Mouse (Mus musculus): ENCODE results near the gene Selenok.

Gene Selenok

GRCm38 (mm10) chr14:29996000-29996751, 28.1 kb downstream of the Selenok start:
- peak; percentile 76 for DNase-seq (ENCODE audit: low spot score)

GRCm38 (mm10) chr14:29997345-29997744, 29.2 kb downstream of the Selenok start:
- no peak for DNase-seq (ENCODE audit: low spot score)

- DNase-seq (ENCODE audit: low spot score): no peak
Observed at GRCm38 (mm10) chr14:29998747-29999474, 30.8 kb downstream of the Selenok start.

- DNase-seq (ENCODE audit: low spot score): no peak
Observed at GRCm38 (mm10) chr14:29999475-29999811, 31.3 kb downstream of the Selenok start.

GRCm38 (mm10) chr14:30008733-30009575, 40.8 kb downstream of the Selenok start, which contains the start of the genes Il17rb and Chdh:
Gene Il17rb, minus strand, starts transcription at chr14:30008896.
Gene Chdh, plus strand, starts transcription at chr14:30009023.
- DNase-seq (ENCODE audit: low spot score): peak; percentile 84

- DNase-seq (ENCODE audit: low spot score): peak; percentile 55
Observed at GRCm38 (mm10) chr14:30009864-30010560, 41.9 kb downstream of the Selenok start.

- DNase-seq (ENCODE audit: low spot score): no peak
Observed at GRCm38 (mm10) chr14:30011886-30012560, 43.9 kb downstream of the Selenok start.

- no peak for DNase-seq (ENCODE audit: low spot score)
Observed at GRCm38 (mm10) chr14:30014487-30014886, 46.4 kb downstream of the Selenok start.

- DNase-seq (ENCODE audit: low spot score): no peak
Observed at GRCm38 (mm10) chr14:30015008-30015407, 46.9 kb downstream of the Selenok start.

- no peak for DNase-seq (ENCODE audit: low spot score)
Observed at GRCm38 (mm10) chr14:30016666-30017065, 48.6 kb downstream of the Selenok start.

- no peak for DNase-seq (ENCODE audit: low spot score)
Observed at GRCm38 (mm10) chr14:30017794-30018462, 49.8 kb downstream of the Selenok start.

GRCm38 (mm10) chr14:30018463-30018801, 50.3 kb downstream of the Selenok start:
- DNase-seq (ENCODE audit: low spot score): no peak

- no peak for DNase-seq (ENCODE audit: low spot score)
Observed at GRCm38 (mm10) chr14:30018846-30019245, 50.7 kb downstream of the Selenok start.

- DNase-seq (ENCODE audit: low spot score): no peak
Observed at GRCm38 (mm10) chr14:30019375-30019774, 51.3 kb downstream of the Selenok start.

GRCm38 (mm10) chr14:30019792-30020575, 51.9 kb downstream of the Selenok start:
- DNase-seq (ENCODE audit: low spot score): no peak

- DNase-seq (ENCODE audit: low spot score): no peak
Observed at GRCm38 (mm10) chr14:30022471-30022870, 54.4 kb downstream of the Selenok start.

GRCm38 (mm10) chr14:30024387-30024786, 56.3 kb downstream of the Selenok start:
- DNase-seq (ENCODE audit: low spot score): no peak

All from yolk sac, embryonic 10.5 days (tissue).